Mouse (Mus musculus) spleen, adult 2 months (tissue): ENCODE data around the gene Ccdc85a. TPM values are rescaled to one million over a fixed set of nuclear protein-coding genes. Genes with fewer than 3 reads are reported as not detected.
"Not testable (repeated sequence)": the region's sequence is repeated elsewhere in the genome, so short reads cannot be mapped to it uniquely, and the experiment has no call there.

Experiments used
- DNase-seq, 2 experiments: peaks; one replicate each; pipeline versions ENCODE4 v3.0.0 to v3.0.0-alpha.2; 2012 to 2021; ENCODE audit warnings: low spot score in 2 of 2, low read depth in 1 of 2
- H3K27ac ChIP-seq: fragments of 200-500 bp; 2 replicates; pipeline ENCODE4 v1.5.1; 2012; ENCODE audit warnings: low read length, inconsistent platforms; ENCODE audit not compliant: insufficient read depth
- H3K27me3 ChIP-seq: fragments of 200-500 bp; 2 replicates; pipeline ENCODE4 v1.6.1; 2012; ENCODE audit warnings: mild to moderate bottlenecking, moderate library complexity, low read length, inconsistent platforms; ENCODE audit not compliant: control insufficient read depth, insufficient read depth
- H3K36me3 ChIP-seq: fragments of 200-500 bp; 2 replicates; pipeline ENCODE4 v1.6.1; 2012; ENCODE audit warnings: mild to moderate bottlenecking, low read length, inconsistent platforms; ENCODE audit not compliant: control insufficient read depth, insufficient read depth
- H3K4me1 ChIP-seq: fragments of 200-500 bp; 2 replicates; pipeline ENCODE4 v1.6.1; 2011; ENCODE audit warnings: inconsistent platforms; ENCODE audit not compliant: control insufficient read depth, insufficient read depth, insufficient read length
- H3K4me3 ChIP-seq: fragments of 200-500 bp; 2 replicates; pipeline ENCODE4 v1.5.1; 2011; ENCODE audit warnings: mild to moderate bottlenecking, inconsistent platforms; ENCODE audit not compliant: insufficient read depth, insufficient read length; ENCODE audit errors: extremely low read depth
- CTCF ChIP-seq: fragments of 200-500 bp; IDR thresholded peaks from 2 replicates; pipeline ENCODE4 v1.5.1; 2011; ENCODE audit warnings: mild to moderate bottlenecking, inconsistent platforms; ENCODE audit not compliant: insufficient read depth, insufficient read length, insufficient replicate concordance; ENCODE audit errors: extremely low read depth
- POLR2A ChIP-seq: fragments of 200-500 bp; IDR thresholded peaks from 2 replicates; pipeline ENCODE4 v1.6.1; 2011; ENCODE audit warnings: low read depth, low read length, inconsistent platforms
- WGBS: fragments of 180-500 bp; shearing (Covaris S2); methylation state at CpG from one replicate; pipeline ENCODE4 v1.1.7; 2018; 5-methylcytosine and 5-hydroxymethylcytosine counted together
- polyA plus RNA-seq: library from polyadenylated mRNA; depleted of rRNA; stranded (reverse); fragments of >200 nt; gene quantifications from 2 replicates; pipeline ENCODE4 v1.2.3, GENCODE M21; 2012

Ccdc85a gene
- polyA plus RNA-seq, 1 experiment = 0.06 TPM

- 83% methylated on average over 2 of the region's 2 CpGs for WGBS
- TF ChIP-seq POLR2A = no peak
- TF ChIP-seq CTCF = no peak
- Histone ChIP-seq H3K27ac (no peak overlapping the region), H3K4me3 (no peak overlapping the region), H3K4me1 (no peaks in the 10 kb centered on the region), H3K36me3 (no peaks in the 10 kb centered on the region), H3K27me3 (no peaks in the 10 kb centered on the region)
- no peak for DNase-seq
Observed at GRCm38 (mm10) chr11:28422451-28423231, 161.5 kb downstream of the Ccdc85a start.

- Histone ChIP-seq H3K27ac (no peak overlapping the region), H3K27me3 (no peaks in the 10 kb centered on the region), H3K4me3 (no peak overlapping the region), H3K36me3 (no peaks in the 10 kb centered on the region), H3K4me1 (no peaks in the 10 kb centered on the region)
- TF ChIP-seq POLR2A (no peak), CTCF (no peak)
- WGBS = 63% methylated on average over 2 of the region's 2 CpGs
- no peak for DNase-seq
Observed at GRCm38 (mm10) chr11:28415841-28416240, 168.3 kb downstream of the Ccdc85a start.

GRCm38 (mm10) chr11:28409880-28410279 is 174.2 kb downstream of the Ccdc85a start:
- 94% methylated on average over 2 of the region's 2 CpGs for WGBS
- not testable (repeated sequence) for H3K36me3 ChIP-seq, H3K27me3 ChIP-seq, H3K27ac ChIP-seq, DNase-seq, H3K4me1 ChIP-seq, H3K4me3 ChIP-seq

GRCm38 (mm10) chr11:28397166-28397565 is 187.0 kb downstream of the Ccdc85a start:
- Histone ChIP-seq H3K4me1 (no peaks in the 10 kb centered on the region), H3K36me3 (no peaks in the 10 kb centered on the region), H3K27me3 (no peaks in the 10 kb centered on the region), H3K4me3 (no peak overlapping the region), H3K27ac (no peak overlapping the region)
- DNase-seq = no peak
- 48% methylated on average over 1 of the region's 1 CpGs for WGBS
- TF ChIP-seq CTCF = no peak
- no peak for TF ChIP-seq POLR2A

- no peaks in the 10 kb centered on the region for H3K36me3 ChIP-seq
- H3K4me1 ChIP-seq = no peaks in the 10 kb centered on the region
- TF ChIP-seq POLR2A (no peak), CTCF (no peak)
- H3K4me3 ChIP-seq = no peak overlapping the region
- no peaks in the 10 kb centered on the region for H3K27me3 ChIP-seq
- H3K27ac ChIP-seq = no peak overlapping the region
- DNase-seq = no peak
Observed at GRCm38 (mm10) chr11:28375891-28376290, 208.2 kb downstream of the Ccdc85a start.

GRCm38 (mm10) chr11:28374636-28375035 is 209.5 kb downstream of the Ccdc85a start:
- Histone ChIP-seq H3K4me3 (no peak overlapping the region), H3K27ac (no peak overlapping the region), H3K27me3 (no peaks in the 10 kb centered on the region), H3K4me1 (no peaks in the 10 kb centered on the region), H3K36me3 (no peaks in the 10 kb centered on the region)
- TF ChIP-seq POLR2A (no peak), CTCF (no peak)
- DNase-seq = no peak

- H3K4me3 ChIP-seq, H3K4me1 ChIP-seq, DNase-seq, H3K27ac ChIP-seq, H3K36me3 ChIP-seq, H3K27me3 ChIP-seq: not testable (repeated sequence)
- 80% methylated on average over 5 of the region's 5 CpGs for WGBS
Observed at GRCm38 (mm10) chr11:28371381-28371780, 212.7 kb downstream of the Ccdc85a start.
